Mouse (Mus musculus): ENCODE measurements around the gene Cdc42ep1.
A peak's percentile ranks its signal among the peaks of the same experiment; 100 is the strongest.

Gene Cdc42ep1

DNA sequence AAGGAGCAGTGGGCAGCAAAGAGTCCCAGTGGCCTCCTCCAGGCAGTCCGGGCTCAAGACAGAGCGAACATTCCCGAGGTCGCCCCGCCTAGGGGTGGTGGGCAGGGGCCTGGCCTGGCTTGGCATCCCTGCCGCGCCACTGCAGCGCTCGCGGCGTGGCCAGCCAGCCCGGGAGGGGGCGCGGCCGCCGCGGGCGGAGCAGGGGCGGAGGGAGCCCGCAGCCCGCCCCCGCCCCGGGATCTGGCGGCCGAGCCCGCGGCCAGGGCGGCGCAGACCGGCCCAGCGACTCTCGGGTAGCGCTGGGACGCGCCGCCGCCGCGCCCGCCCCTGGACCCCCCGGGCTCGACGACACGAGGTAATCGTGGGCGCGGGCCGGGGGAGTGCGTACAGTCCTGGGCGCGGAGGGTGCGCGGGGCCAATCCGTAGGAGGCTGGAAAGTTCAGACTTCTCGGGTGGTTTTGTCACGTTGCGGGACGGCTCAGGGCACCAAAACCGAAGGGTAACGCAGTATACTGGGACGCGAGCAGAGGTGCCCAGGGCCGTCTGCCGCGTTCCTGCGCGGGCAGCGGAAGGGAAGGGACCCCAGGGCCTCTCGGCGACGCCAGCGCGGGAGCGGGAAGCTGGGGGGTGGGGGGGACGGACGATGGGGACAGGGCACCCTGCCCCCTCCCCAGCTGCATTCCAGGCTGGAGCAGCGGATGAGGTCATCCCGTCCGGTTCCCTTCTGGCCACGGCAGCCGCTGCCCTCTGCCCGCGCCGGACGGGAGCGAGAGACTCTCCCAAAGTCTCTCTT lies at the start of gene Cdc42ep1:
Cdc42ep1 (plus strand) TSS at position 254 of the 793 bp plus-strand sequence.
- DNase-seq: peak; percentile 55 to 65

DNA sequence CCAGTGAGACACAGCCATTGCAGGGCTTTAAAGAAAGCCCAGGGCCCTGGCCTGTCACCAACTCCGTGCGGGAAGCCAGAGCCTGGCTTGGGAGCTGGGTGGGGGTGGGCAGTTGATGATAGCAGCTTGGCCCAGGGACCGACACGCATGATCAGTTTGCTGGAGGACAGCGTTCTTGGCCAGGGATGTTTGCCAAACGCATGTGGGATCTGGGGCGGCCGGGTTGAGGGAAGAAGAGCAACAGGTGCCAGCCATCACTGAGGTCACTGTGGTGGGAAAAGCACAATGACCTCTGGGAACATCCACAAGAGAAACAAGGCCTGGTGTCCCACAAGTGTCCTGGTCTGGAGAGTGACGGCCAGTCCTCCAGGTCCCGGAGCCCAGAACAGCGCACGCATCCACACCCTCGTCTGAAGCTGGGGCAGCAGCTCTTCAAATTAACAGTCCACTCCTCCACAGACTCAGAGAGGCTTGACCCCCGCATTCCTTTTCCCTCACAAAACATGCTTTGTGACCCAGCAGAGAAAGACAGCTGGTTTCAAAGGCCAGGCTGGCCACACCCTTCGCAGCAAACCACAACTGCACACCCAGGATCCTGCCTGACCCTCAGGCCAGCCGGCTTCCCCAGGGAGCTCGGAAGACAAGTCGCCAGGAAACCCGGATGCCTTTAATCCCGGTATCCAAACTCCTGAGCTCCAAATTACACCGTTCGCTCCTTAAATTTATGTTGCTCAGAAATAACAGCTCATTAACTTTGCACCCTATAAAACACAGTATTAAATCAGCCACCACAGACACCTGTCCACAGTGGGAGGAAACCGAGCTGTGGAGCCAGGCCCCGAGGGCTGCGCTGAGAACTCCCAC lies 46.0 kb upstream of the Cdc42ep1 start:
- peak; percentile 72 to 80 for DNase-seq

DNA sequence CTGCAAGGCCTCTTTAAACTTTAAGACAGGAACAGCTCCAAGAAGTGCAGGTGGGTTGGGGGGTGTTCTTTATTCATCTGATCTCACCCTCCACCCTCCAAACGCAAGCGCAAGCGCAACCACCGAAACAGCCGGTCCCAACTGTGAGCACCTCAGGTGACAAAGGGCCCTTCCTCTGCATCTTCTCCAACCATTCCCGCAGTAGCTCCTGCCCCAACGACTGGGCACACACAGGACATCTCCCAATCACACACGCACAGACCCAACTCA lies 45.4 kb upstream of the Cdc42ep1 start:
- DNase-seq: no peak

GRCm38 (mm10) chr15:78799029-78799428 lies 43.4 kb upstream of the Cdc42ep1 start:
- no peak for DNase-seq

- DNase-seq: no peak
Measured at GRCm38 (mm10) chr15:78801571-78801970, 40.9 kb upstream of the Cdc42ep1 start.

DNA sequence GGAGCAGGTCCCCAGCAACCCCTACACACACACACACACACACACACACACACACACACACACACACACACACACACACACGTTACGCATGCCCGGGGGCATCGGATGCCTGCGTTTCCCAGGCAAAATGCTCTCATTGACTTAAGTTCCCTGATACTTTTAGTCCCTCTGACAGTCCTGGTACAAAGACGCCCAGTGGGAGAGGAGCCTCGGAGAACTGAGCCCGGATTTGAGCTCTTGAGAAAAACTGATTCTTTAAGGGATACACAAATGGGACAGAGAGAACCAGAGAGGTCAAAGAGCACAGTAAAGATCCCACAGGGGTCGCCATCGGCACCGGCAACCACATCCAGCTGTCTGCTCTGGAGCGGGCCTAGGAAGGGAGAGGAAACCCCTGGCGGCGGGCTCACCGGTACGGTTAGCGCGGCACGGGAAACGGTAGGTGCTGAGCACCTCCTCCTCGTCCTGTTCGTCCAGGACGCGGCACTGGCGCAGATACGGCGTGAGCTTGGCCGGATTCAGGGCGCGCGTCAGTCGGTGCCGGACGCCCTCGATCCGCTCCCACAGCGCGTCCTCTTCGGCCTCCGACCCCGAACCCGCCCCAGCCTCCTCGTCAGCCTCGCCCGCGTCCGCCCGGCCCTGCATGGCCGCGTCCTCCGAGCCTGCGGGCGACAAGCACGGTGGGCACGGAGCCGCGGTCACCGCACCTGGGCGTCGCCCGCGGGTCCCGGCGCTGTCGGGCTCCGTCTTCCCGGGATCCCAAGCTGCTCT lies 40.3 kb upstream of the Cdc42ep1 start:
- DNase-seq: peak in 1 of 2 experiments; percentile 49

DNA sequence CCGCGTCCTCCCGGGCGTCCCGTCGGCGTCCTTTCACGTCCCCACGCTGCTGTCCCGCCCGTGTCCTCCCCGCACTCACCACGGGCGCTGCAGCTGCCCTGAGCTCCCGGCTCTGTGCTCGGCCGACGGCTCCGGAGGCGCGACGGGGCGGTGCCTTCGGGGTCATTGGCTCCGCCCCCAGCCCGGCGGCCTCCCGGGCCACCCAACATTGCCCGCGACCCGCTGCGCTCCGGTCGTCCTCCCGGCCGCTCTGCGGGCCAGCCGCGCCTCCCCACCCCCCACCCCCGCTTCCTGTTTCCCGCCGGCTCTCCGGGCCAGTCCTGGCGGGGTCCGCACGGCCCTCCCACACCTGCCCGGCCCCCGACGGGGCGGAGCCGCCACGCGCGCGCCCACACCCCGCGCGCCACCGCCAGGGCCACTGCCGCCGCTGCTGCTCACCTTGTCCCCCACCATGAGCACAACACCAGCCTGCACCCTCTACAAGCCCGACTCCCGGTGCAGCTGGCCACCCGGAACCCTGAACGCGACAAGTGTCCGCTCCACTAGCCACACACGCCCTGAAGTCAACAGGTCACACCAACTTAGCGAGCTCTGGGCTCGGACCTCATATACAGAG lies 39.5 kb upstream of the Cdc42ep1 start, which contains the start of gene Card10:
Card10 (minus strand) TSS at position 267 of the 616 bp plus-strand sequence.
- DNase-seq: peak in 1 of 2 experiments; percentile 67

GRCm38 (mm10) chr15:78803499-78803900 lies 38.9 kb upstream of the Cdc42ep1 start:
- DNase-seq: peak; percentile 76 to 80

DNA sequence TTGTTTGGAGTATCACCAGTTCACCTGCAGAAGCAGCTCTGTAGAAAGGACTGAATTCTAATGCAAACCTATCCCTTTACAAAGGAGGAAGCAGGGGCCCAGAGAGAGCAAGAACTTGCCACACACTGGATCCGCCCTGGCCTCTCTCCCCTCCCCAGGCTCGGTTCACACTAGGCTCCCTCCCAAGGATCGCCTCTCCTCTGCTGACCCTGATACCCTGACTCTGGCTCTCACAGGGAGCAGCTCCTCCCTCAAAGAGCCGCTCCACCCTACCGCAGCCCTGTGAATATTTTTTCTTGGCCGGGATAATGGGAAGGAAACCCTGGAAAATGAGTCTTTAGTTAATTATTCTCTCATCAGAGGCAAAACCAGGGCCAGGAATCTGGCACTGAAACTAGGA lies 38.1 kb upstream of the Cdc42ep1 start:
- DNase-seq: peak; percentile 78 to 88

- no peak for DNase-seq
Measured at GRCm38 (mm10) chr15:78805351-78805750, 37.1 kb upstream of the Cdc42ep1 start.

DNA sequence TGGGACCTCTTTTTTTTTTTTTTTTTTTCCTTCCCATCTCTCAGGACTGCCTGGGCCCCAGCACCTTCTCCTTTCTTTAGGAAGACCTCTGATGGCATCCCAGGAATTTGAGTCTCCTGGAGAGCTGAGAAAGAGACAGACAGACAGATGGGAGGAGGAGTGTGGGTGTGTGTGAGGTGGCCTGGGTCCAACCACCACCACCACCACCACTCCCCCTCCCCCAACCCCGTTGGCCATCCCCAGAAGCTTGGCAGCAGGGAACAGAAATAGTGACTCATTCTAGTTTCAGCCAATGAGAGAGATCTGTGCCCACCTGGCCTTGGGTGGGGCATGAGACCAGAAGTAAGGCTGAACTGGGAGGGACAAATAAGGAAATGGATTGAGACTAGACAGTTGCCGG lies 35.8 kb upstream of the Cdc42ep1 start:
- DNase-seq: no peak

- no peak for DNase-seq
Measured at GRCm38 (mm10) chr15:78807141-78807540, 35.3 kb upstream of the Cdc42ep1 start.

DNA sequence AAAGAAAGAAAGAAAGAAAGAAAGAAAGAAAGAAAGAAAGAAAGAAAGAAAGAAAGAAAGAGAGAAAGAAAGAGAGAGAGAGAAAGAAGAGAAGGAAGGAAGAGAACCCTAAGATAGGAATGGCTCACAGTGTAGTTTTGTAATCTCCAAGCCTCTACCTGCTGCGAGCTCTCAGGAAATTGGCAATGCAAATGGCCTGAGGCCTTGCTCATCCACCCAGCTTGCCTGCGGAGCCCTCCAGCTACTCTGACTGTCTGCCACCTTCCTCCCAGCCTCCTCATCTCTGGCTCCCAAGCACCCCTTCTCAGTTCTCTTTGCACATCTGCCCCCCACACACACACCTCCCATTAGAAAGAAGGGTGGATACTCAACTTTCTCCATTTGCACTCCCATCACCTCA lies 33.4 kb upstream of the Cdc42ep1 start:
- DNase-seq: no peak

DNA sequence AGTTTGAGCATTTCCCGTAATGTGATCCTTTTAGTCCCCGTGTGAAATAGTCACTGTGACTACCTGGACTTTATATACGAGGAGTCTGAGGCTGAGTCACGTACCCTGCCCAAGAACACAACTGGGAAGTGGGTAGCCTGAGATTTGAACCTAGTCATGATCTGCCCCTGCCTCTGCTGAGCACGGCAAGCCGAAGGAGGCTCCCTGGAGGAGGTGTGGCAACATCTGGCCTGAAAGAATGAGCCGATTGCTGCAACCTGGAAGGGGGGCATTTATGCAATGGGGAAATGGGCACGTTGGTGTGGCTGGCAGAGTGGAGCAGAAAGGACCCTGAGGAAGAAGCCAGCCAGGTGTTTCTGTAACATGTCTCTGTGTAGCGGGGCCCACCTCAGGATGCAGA lies 32.7 kb upstream of the Cdc42ep1 start:
- DNase-seq: no peak

- no peak for DNase-seq
Measured at GRCm38 (mm10) chr15:78810146-78810545, 32.3 kb upstream of the Cdc42ep1 start.

DNA sequence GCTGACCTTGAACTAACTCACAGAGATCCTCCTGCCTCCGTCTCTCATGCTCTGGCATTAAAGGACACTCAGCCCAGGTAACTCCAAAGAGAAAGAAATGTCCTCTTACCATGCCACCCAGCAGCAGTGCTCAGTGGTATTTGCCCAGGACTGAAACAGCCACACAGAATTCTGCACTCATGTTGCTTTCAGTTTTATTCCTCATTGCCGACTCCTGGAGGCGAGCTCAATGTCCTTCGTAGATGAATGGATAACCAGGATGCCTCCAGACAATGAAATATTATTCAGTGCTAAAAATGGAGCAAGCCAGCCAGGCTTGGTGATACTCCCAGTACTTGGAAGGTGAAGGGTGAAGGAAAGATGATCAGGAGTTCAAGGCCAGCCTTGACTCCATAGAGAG lies 28.8 kb upstream of the Cdc42ep1 start:
- DNase-seq: no peak

DNA sequence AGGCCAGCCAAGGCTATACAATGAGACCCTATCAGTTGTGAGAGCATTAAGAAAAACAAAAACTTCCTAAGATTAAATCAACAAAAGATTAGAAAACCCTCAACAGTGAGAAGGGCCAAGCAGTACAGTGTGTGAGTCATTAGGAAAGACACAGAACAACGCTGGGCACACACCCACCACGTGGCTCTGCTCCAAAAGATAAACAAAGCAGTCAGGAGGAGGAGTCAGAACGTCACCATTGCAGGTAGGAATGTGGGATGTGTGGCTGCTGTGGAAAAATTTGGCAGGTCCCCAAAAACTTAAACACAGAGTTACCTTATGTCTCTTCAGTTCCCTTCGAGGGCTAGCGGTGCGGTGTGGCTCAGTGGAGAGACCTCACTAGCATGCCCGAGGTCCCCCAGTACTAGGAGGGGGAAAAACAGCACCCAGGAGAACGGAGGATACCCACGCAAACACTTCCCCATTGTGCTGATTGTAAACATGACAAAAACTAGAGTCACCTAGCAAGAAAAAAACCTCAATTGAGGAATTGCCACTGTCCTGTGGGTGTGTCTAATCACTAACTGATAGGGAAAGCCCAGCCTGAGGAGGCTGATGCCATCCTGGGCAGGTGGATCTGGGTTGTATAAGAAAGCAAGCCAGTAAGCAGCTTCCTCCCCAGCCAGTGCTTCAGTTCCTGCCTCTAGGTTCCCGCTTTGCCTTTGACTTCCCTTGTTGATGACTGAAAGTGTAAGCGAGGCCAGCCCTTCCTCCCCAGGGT lies 26.9 kb upstream of the Cdc42ep1 start:
- DNase-seq: no peak

GRCm38 (mm10) chr15:78816074-78816391 lies 26.4 kb upstream of the Cdc42ep1 start:
- DNase-seq: no peak

- peak in 1 of 2 experiments; percentile 72 for DNase-seq
Measured at GRCm38 (mm10) chr15:78826213-78827204, 15.9 kb upstream of the Cdc42ep1 start.

DNA sequence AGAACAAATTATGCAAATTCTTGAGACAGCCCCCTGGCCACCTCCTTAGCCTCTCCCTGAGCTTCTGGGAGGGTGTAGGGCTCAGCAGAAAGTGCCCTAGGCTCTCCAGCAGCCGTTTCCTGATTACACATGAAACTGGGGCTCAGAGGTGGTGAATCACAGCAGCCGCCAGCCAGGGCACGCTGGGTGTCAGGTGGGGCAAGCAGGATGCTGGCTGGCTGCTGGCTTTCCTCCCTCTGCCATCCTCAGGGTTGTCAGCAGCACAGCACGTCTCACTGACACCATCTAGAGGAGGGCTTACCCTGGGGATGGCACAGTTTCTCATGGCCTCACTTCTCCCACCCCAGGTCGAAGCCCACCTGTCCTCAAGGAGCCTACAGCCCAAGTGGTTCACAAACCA lies 14.1 kb upstream of the Cdc42ep1 start:
- DNase-seq: no peak

DNA sequence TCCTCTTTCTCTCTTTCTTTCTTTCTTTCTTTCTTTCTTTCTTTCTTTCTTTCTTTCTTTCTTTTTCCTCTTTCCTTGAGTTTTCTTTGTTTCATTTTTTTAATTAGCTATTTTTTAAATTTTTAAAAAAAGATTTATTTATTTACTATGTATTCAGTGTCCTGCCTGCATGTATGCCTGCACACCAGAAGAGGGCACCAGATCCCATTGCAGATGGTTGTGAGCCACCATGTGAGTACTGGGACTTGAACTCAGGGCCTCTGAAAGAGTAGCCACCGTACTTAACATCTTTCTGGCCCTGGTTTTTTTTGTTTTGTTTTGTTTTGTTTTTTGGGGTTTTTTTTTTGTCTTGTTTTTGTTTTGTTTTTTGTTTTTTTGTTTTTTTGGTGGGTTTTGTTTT lies 12.8 kb upstream of the Cdc42ep1 start:
- no peak for DNase-seq
